Comparison of ENCODE assay signal across 8 mouse cellular contexts in the genomic region with DNA sequence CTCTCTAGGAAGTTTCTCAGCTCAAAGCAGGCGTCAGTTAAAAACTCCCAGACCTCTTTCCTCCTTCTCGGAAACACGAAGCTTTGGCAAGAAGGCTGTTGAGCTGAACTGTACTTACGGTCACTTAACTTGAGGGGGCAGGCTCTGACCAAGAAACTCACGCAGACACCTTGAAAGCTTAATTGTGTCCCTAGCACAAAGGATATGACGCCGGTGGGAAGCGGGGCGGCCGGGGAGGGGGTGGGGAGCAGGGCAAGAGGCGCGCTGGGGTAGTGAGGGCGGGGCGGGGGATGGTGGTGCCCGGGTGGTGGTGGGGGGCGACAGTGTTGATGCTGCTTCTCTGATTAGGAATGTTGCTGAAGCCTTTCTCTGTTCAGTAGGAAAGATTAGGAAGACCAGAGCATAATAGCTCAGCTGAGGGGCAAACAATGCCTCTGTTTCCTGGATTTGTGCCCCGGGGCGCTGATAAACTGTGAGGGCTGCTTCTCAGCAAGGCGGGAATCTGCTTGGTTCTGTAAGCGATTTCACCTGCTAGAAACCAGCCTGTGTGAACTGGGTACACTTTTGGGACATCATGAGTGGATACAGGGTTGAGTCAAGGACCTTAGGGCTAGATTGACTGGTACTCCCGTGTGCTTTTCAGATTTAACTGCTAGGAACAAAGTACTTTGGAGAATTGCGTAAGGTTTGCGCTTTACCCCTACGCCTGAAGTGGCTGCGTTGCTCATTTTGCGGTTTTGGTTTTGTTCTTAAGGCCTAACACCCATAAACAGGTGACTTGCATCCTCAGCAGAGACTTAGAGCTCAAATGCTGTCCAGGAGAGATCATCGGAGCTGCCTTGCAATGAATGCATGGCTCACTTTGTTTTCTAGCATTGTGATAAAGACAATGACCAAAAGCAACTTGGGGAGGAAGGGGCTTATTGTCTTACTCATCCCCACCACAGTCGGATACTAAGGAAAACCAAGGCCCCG. TPM values are rescaled to one million over a fixed set of nuclear protein-coding genes. Genes with fewer than 3 reads are reported as not detected.
DNase-seq lines count a peak whose midpoint lies in the region; ATAC-seq and TF ChIP-seq lines count a peak whose summit lies in the region.

No protein-coding gene starts in this region.

- peak overlapping the region; percentile 65 for H3K4me2 ChIP-seq in forebrain, embryonic 14.5 days (ENCODE audit: low read length)

- H3K9ac ChIP-seq in forebrain, embryonic 14.5 days (ENCODE audit: low read length), result peak overlapping the region; percentile 61

- ATAC-seq in frontal cortex, adult (ENCODE audit: low TSS enrichment), result peak; percentile 59; the same call in 1 of the 2 replicates
- peak; percentile 91 for ATAC-seq in forebrain, embryonic 14.5 days
- ATAC-seq in megakaryocyte, adult 5-6 weeks (ENCODE audit: poor library complexity, severe bottlenecking), result peak; percentile 82

- no peak for TF ChIP-seq POLR2A in bone marrow, adult 2 months (IDR thresholded peaks at IDR 0.05; ENCODE audit: borderline replicate concordance, control insufficient read depth, low read depth, low read length)

- H3K27ac ChIP-seq in bone marrow, adult 2 months (ENCODE audit: control insufficient read depth, insufficient read depth, low read depth, low read length, poor library complexity), result peak overlapping the region; percentile 24
- H3K27ac ChIP-seq in forebrain, embryonic 14.5 days (ENCODE audit: low read depth, low read length), result 0 out of 2 replicates have a peak overlapping the region, but pooled peaks have one; percentile 21
- peak overlapping the region; percentile 93 for H3K27ac ChIP-seq in hindbrain, embryonic 10.5 days

- DNase-seq in frontal cortex, postnatal 14 days (ENCODE audit: low spot score in 2 of 2), result no peak
- peak; percentile 88 for DNase-seq in forebrain, embryonic 14.5 days (ENCODE audit: low spot score)
- DNase-seq in hindbrain, embryonic 10.5 days (ENCODE audit: low spot score), result peak; percentile 86
- peak; percentile 24 to 40 for DNase-seq in left cerebral cortex, postnatal 14 days (ENCODE audit: low spot score in 2 of 2)
- DNase-seq in spleen, postnatal 10 days (ENCODE audit: low spot score in 2 of 2), result peak; percentile 20 to 59

- H3K4me1 ChIP-seq in bone marrow, adult 2 months (ENCODE audit: control insufficient read depth, insufficient read depth, low read length), result peaks cover 3% of the 10 kb centered on the region
- H3K4me1 ChIP-seq in forebrain, embryonic 14.5 days (ENCODE audit: control insufficient read depth, insufficient read depth, low read length), result peaks cover 6% of the 10 kb centered on the region
- peaks cover 20% of the 10 kb centered on the region for H3K4me1 ChIP-seq in hindbrain, embryonic 10.5 days (replicated peaks)

- no peaks in the 10 kb centered on the region for H3K9me3 ChIP-seq in forebrain, embryonic 14.5 days (replicated peaks; ENCODE audit: control insufficient read depth, low read length)
- no peaks in the 10 kb centered on the region for H3K9me3 ChIP-seq in hindbrain, embryonic 10.5 days

- peak; percentile 54 for TF ChIP-seq CTCF in bone marrow, adult 2 months (IDR thresholded peaks at IDR 0.05; ENCODE audit: control insufficient read depth, insufficient read depth, low read length)

- 6% methylated on average over 29 of the region's 29 CpGs for WGBS in bone marrow, adult 2 months
- WGBS in forebrain, embryonic 14.5 days, result 5% methylated on average over 29 of the region's 29 CpGs
- WGBS in hindbrain, embryonic 10.5 days, result 9% methylated on average over 29 of the region's 29 CpGs

- H3K4me3 ChIP-seq in bone marrow, adult 2 months (replicated peaks; ENCODE audit: control insufficient read depth, low read depth, low read length), result no peak overlapping the region
- H3K4me3 ChIP-seq in forebrain, embryonic 14.5 days (ENCODE audit: low read depth, low read length), result peak overlapping the region; percentile 29
- peak overlapping the region; percentile 52 for H3K4me3 ChIP-seq in hindbrain, embryonic 10.5 days

- intact Hi-C loops in left cerebral cortex, postnatal 14 days (cut with DNase I), result loop anchor here (1.0 kb wide), 1 partner anchor 131 kb away; no protein-coding TSS in a partner anchor

- H3K36me3 ChIP-seq in forebrain, embryonic 14.5 days (ENCODE audit: control insufficient read depth, insufficient read depth, low read length), result no peaks in the 10 kb centered on the region
- H3K36me3 ChIP-seq in hindbrain, embryonic 10.5 days, result no peaks in the 10 kb centered on the region

- H3K27me3 ChIP-seq in forebrain, embryonic 14.5 days (replicated peaks; ENCODE audit: control insufficient read depth, insufficient read depth, low read length), result no peaks in the 10 kb centered on the region
- no peaks in the 10 kb centered on the region for H3K27me3 ChIP-seq in hindbrain, embryonic 10.5 days (ENCODE audit: insufficient read depth, poor library complexity, severe bottlenecking)

RNA-seq across cellular contexts. Expression of gene Adgrf5, which starts 33.2 kb away (rescaled TPM):
- polyA plus RNA-seq in bone marrow, adult 2 months (2011; ENCODE audit: insufficient read depth, insufficient read length, low replicate concordance, missing spikeins), result 4.4 and 7.1 TPM in 2 replicates
- polyA plus RNA-seq in forebrain, embryonic 14.5 days (2014; fragmentation: Nextera tagmentation; extraction: Ambion mirVana), result 3.7 and 4.9 TPM in 2 replicates
- 6.4 and 6.7 TPM in 2 replicates for polyA plus RNA-seq in hindbrain, embryonic 10.5 days (2016; fragmentation: Nextera tagmentation; extraction: Ambion mirVana)
- total RNA-seq in left cerebral cortex, postnatal 14 days (2021), result 10 to 100 TPM; 29.3 to 33.3 TPM
- total RNA-seq in megakaryocyte, adult 5-6 weeks (2015), result 0.07 TPM in 1 of 2 replicates, not detected in the other
- 0.22 and 0.24 TPM in 2 replicates for total RNA-seq in megakaryocyte, adult 5-6 weeks (2017)

RNA-seq across cellular contexts. Expression of gene Adgrf1, which starts 56.9 kb away (rescaled TPM):
- not detected in 2 replicates for polyA plus RNA-seq in bone marrow, adult 2 months (2011; ENCODE audit: insufficient read depth, insufficient read length, low replicate concordance, missing spikeins)
- polyA plus RNA-seq in forebrain, embryonic 14.5 days (2014; fragmentation: Nextera tagmentation; extraction: Ambion mirVana), result not detected in 2 replicates
- not detected in 2 replicates for polyA plus RNA-seq in hindbrain, embryonic 10.5 days (2016; fragmentation: Nextera tagmentation; extraction: Ambion mirVana)
- total RNA-seq in left cerebral cortex, postnatal 14 days (2021), result not detected
- total RNA-seq in megakaryocyte, adult 5-6 weeks (2015), result 0.09 TPM in 1 of 2 replicates, not detected in the other
- not detected in 2 replicates for total RNA-seq in megakaryocyte, adult 5-6 weeks (2017)

Comparison
In these comparisons a context has a peak if more than half of its experiments do, and no peak if none do; other contexts are left out.
1. DNase-seq: peak in forebrain, embryonic 14.5 days (single experiment), hindbrain, embryonic 10.5 days (single experiment), left cerebral cortex, postnatal 14 days (2 of 2) and spleen, postnatal 10 days (2 of 2); none in frontal cortex, postnatal 14 days (0 of 2).
2. H3K27ac ChIP-seq: peak in every context shown above with its lines; median percentile 93 in hindbrain, embryonic 10.5 days; 24 in bone marrow, adult 2 months; 21 in forebrain, embryonic 14.5 days.
3. Peak in every context shown above with its lines, with median percentiles within 50 percentile points of each other: ATAC-seq.